Mouse (Mus musculus) gastrocnemius, postnatal 36 days (tissue): ENCODE measurements at regions not wholly inside any gene's neighbourhood (a gene's known extent, or its start where the extent isn't known, plus 50 kb on each side); places are given as distances from the start of the nearest gene placed in this dataset.

Experiments
- DNase-seq, 2 experiments: peaks; one replicate each; pipeline ENCODE4 v3.0.0; 2022
- intact Hi-C: fragments of 180-260 bp; cut with DNase I; formaldehyde crosslinking; loops from one replicate; pipeline ENCODE4 v1.15.1; 2025

- no peak for DNase-seq
- intact Hi-C loops = no loop called here
Measured at GRCm38 (mm10) chr13:53598050-53598449, 125.2 kb upstream of the Msx2 start.

DNA sequence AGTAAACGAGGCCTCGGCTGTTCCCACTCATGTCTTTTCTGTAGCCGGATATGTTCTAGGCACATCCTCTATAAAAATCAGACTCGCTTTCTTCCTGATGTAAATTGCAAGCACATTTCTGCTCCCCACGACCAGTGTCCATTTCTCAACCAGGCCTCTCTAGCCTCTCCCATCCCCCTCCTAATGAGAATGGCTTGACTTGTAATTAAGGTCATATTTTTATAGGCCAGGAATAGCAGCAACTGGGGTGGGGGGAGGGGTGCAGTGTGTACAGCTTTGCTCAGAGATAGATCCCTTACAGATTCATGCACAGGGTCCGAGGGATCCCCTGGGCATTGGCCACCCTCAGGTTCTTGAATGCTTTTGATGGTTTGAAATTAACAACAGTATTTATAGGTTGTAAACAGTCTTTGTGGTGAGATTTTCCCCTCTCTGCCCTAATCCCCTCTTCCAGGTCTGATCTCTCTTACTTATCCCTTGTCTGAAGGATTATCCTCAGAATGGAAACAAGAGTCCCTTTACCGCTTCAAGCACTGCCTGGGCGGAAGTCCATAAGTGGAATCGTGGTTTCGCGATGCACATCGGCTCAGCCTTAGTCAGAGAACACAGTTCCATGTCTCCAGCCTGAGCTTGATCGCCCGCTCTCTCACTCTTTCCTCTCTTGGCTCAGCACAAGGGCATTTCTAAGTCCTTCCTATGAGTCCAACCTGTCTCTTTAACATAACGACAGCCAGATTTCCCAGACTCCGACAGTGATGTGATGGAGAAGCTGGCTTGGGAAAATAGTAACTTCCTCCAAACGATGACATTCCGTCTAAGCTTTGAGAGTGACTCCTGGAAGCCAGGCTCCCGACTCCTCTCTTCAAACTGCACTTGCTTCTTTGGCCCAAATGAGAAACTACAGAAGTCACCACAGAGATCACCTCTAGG lies 124.3 kb upstream of the Msx2 start:
- intact Hi-C loops = no loop called here
- no peak for DNase-seq

- no peak for DNase-seq
- intact Hi-C loops = no loop called here
Measured at GRCm38 (mm10) chr13:53592755-53593154, 119.9 kb upstream of the Msx2 start.

GRCm38 (mm10) chr13:53586771-53587170 lies 113.9 kb upstream of the Msx2 start:
- intact Hi-C loops = no loop called here

DNA sequence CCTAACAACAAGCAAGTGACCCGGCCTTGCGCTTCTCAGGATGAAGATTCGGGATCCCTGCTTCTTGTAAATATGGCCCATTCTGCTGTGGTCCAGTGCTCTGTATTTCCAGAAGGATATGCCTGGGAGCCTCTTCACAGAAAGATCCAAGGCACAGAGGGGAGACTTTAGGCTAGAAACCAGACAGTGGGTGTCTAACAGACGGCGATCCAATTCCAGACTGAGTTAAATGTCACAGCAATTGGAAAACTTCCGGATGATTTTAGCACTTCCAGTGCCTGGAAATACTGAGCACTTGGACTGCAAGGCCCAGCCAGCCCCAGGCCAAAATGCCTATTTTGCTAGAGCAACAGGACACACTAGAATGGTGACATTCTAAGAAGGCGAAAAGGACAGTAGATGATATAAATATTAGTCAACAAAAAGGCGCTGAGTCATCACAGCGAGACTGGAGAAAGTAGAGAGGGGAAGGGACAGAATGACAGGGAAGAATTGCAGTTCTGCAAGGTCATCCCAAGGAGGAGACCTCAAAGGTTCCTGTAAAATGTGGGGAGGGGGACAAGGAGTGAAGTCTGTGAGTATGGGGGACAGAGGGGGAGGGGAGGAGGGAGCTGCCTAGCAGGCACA lies 111.7 kb upstream of the Msx2 start:
- intact Hi-C loops = no loop called here
- DNase-seq = no peak

More at GRCm38 (mm10) chr13:53586771-53587170, 113.9 kb upstream of the Msx2 start:
- DNase-seq = no peak

GRCm38 (mm10) chr13:53553876-53554577 lies 81.2 kb upstream of the Msx2 start:
- intact Hi-C loops = no loop called here
- DNase-seq = no peak

DNA sequence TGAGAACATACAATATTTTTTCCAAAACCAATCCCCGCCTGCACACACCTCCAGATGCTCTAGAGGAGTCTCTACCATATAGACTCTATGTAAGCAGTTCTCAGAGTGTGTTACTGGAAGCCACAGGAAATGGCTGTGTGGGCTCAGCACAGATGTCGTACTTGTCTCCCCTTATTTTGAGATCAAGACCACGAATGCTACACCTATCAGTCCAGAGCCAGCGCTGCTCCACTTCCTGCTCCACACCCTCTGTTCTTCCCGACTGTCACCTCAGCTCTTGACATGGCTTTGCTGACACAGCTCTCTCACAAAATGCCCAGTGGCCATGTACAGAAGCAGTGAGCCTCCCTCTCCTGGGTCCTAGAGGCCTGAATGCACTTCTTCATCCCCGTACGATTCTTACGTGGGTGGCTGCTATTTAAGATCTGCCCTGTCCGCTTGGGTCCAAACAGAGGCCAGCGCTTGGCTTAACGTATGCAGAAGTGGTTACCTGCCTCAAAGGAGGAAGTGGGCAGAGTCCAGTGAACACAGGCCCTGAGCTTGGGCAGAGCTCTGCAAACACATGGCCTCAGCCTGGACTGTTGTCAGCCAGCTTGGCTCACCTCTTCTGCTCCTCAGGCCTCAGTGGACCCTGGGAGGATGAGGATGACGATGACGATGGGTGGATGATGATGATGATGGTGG lies 80.5 kb upstream of the Msx2 start:
- intact Hi-C loops = no loop called here
- no peak for DNase-seq

DNA sequence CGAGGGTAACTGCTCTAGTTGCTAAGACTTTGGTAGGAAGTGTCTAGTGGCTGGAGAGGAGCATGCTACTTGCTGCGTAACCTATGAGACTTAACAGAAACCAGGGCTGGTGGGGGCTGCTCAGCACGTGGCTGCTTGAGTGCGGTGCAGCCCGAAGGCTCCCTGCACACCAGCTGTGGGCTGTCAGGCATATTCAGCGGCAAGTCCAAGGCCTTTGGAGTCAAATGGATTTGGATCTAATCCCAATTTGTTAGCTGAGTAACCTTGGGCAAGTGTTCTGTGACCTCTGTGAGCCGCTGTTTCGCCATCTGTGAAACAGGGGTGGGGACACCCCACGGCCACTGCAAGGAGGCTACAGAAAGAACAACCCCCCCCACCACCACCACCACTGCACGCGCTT lies 75.5 kb upstream of the Msx2 start:
- DNase-seq = no peak
- intact Hi-C loops = no loop called here

DNA sequence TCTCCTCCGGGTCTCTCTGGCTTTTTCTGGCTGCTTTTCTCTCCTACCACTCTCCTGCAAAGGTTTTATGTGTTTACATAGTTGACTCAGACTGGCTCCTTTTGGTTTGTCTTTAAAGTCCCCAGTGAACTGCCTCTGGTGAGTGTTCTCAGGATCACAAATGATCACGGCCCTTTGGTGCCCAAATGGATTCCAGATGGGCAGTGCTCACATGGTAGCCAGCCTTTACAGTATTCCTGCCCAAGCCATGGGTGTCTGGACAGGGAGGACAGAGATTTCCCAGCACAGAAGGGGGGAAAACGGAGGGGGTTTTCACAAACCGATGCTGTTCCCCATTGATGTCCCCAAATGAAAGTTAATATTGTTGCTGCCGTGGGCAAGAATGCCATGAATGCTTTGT lies 70.4 kb upstream of the Msx2 start:
- intact Hi-C loops = no loop called here

DNA sequence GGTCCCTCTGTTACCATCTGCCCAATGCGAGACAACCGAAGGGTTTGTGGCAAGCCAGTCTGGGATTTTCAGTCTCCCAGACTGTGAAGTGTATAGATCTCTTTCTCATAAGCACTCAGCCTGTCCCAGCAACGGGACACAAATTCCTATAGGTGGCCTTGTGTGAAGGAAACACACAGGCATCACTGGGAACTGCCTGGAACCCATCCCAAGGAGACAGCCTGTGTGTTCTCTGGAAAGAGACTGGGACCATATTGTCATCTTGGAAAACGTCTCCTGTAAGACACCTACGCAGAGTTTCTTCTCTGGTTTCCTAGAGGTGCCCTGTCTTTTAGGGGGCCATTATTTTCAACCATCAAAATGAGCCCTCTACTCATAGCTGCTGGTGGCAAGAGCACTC lies 66.9 kb upstream of the Msx2 start:
- intact Hi-C loops = no loop called here
- no peak for DNase-seq

More for the DNA sequence above, 70.4 kb upstream of the Msx2 start:
- no peak for DNase-seq

DNA sequence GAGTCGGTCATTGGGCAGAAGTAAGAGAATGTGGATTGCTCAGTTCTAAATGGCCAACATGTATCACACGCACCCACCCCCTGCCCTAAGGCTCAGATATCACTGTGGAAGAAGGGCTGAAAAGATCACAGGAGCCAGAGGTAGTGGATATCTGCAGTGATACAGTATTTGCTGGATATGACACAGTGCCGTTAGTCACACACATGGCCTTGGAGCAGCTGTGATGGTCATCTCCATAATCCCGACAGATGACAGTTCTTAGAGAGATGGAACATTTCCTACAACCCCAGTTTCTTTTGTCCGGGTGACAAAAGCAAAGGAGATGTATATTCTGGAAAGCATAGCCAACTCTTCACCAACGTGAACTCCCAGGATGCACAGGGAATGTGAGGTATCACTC lies 65.1 kb upstream of the Msx2 start:
- intact Hi-C loops = no loop called here
- no peak for DNase-seq

GRCm38 (mm10) chr13:53535781-53536425 lies 63.0 kb upstream of the Msx2 start:
- DNase-seq = no peak
- intact Hi-C loops = no loop called here

- intact Hi-C loops = no loop called here
- DNase-seq = no peak
Measured at GRCm38 (mm10) chr13:53533738-53534137, 60.9 kb upstream of the Msx2 start.

DNA sequence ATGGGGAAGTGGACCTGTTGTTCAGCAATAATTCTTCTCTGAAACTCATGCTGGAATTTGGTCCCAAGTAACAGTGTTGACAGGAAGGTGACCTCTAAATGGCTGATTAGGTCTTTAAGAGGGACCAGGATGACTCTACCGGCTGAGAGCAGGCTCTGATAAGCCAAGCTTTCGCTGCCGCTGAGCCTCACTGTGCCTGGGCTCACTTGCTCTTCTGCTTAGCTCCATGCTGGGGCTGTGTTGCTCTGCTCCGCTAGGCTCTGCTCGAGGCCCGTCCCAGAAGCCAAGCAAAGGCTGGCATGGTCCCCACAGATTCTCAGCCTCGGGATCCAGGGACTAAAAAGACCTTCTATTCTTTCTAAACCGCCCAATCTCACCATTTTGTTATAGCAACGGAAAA lies 54.0 kb upstream of the Msx2 start:
- intact Hi-C loops = no loop called here
- no peak for DNase-seq

DNA sequence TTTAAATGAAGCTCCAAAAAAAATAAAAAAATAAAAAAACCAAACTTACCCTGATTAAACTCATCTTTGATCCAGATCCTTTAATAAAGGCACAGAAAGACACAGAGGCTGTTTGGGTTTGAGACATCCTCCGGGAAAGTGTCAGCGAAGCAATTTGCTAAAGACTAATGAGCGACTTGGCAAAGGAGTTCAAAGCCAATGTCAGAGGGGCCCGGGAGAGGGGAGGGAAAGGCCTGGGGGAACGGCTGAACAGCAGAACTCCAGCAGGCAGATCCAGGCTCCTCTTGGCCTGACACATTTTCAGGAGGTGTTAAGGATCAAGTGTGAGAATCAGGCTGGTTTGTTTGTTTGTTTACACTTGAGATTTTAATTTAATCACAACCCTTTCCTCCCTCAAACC lies 49.9 kb upstream of the Msx2 start:
- intact Hi-C loops = no loop called here

More for the DNA sequence above, 49.9 kb upstream of the Msx2 start:
- DNase-seq = no peak
